Mouse (Mus musculus) megakaryocyte, embryonic 14.5 days (primary cell): ENCODE data around the gene Hdac4.

Experiments used
- FLI1 ChIP-seq: IDR thresholded peaks from 2 replicates; pipeline ENCODE4 v1.6.1; 2012; ENCODE audit warnings: low read length, inconsistent platforms, mixed read lengths
- GATA1 ChIP-seq: IDR thresholded peaks from 3 replicates; pipeline ENCODE4 v1.6.1; 2012; ENCODE audit warnings: mixed read lengths, low read length, inconsistent platforms, borderline replicate concordance

DNA sequence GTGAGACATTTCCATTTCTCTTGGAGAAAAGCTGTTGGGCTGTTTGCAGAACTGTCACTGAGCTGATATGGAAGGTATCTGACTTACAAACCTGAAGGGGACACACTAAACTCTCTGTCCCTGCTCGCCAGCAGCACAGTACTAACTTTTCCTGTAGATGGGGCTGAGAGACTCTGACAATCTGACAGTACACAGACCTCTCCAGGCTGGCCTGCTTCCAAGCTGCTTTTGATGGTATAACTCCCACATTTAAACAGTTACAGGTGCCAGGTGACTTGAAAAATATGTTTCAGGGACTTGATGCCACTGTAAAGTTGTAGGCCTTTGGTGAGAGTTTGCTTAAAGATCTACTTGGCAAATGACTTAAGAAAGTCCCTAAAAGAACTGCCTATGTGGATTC lies 214.1 kb downstream of the Hdac4 start:
- no peak for TF ChIP-seq FLI1
- no peak for TF ChIP-seq GATA1
